Mouse (Mus musculus): ENCODE measurements around the gene Kat5.

GRCm38 (mm10) chr19:5558770-5559169 lies 51.3 kb downstream of the Kat5 start:
- TF ChIP-seq CTCF (IDR thresholded peaks at IDR 0.05; ENCODE audit: low read depth) (no peak), EP300 (IDR thresholded peaks at IDR 0.05; ENCODE audit: low read depth) (no peak)
